ENCODE assay signal across 13 mouse cellular contexts in the genomic region with DNA sequence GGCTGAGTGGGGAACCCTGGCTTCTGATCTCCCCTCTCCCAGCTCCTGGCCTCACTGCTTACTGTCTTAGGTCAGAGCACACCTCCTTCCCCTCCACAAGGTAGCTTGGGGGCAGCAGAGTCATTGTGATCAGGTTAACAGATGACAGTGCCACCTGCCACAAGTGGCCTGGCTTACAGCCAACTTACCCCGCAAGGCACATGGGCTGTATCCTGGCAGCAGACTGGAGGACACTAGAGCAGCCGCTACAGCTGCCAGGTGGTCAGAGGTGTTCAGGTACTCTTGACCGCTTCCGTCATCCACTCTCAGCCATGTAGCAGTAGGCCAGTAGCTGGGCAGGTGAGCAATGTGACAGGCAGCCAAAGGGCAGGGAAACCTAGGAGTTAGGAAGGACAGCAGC. TPM values are rescaled to one million over a fixed set of nuclear protein-coding genes. Genes with fewer than 3 reads are reported as not detected.
DNase-seq lines count a peak whose midpoint lies in the region; ATAC-seq and TF ChIP-seq lines count a peak whose summit lies in the region.
"Had no signal": no experiment of that assay in that cellular context is flagged by ENCODE, and none has a peak within 500 bp of the region (broad histone marks: within the 10 kb centered on the region; RNA-seq: fewer than 3 reads in every experiment).

No protein-coding gene starts in this region.

- no peaks in the 10 kb centered on the region for H3K27me3 ChIP-seq in heart, embryonic 11.5 days (ENCODE audit: control insufficient read depth, insufficient read depth, low read length)
- no peaks in the 10 kb centered on the region for H3K27me3 ChIP-seq in lung, embryonic 16.5 days (ENCODE audit: control insufficient read depth, insufficient read depth, low read depth, low read length)
- no peaks in the 10 kb centered on the region for H3K27me3 ChIP-seq in stomach, postnatal 0 days (ENCODE audit: control insufficient read depth, insufficient read depth, low read length)
- H3K27me3 ChIP-seq: limb, embryonic 12.5 days had no signal

- 0 out of 2 replicates have a peak, but pooled peaks cover 3% of the 10 kb centered on the region for H3K36me3 ChIP-seq in heart, embryonic 11.5 days (ENCODE audit: control insufficient read depth, insufficient read depth, low read length)
- no peaks in the 10 kb centered on the region for H3K36me3 ChIP-seq in lung, embryonic 16.5 days (ENCODE audit: control insufficient read depth, insufficient read depth, low read length)
- H3K36me3 ChIP-seq in stomach, postnatal 0 days (ENCODE audit: control insufficient read depth, insufficient read depth, low read length): no peaks in the 10 kb centered on the region
- H3K36me3 ChIP-seq: limb, embryonic 12.5 days had no signal

- no peak for TF ChIP-seq CTCF in stomach, postnatal 0 days (IDR thresholded peaks at IDR 0.05; ENCODE audit: low read depth)

- no peak overlapping the region for H3K9ac ChIP-seq in heart, embryonic 11.5 days (ENCODE audit: low read depth, low read length)
- no peak overlapping the region for H3K9ac ChIP-seq in lung, embryonic 16.5 days (ENCODE audit: low read length)
- H3K9ac ChIP-seq in stomach, postnatal 0 days (ENCODE audit: low read length): no peak overlapping the region
- H3K9ac ChIP-seq: limb, embryonic 12.5 days had no signal

- WGBS in heart, embryonic 11.5 days (ENCODE audit: insufficient replicate concordance): 73% methylated on average over 4 of the region's 4 CpGs
- WGBS in lung, embryonic 16.5 days: 52% methylated on average over 4 of the region's 4 CpGs
- WGBS in stomach, postnatal 0 days: 68% methylated on average over 4 of the region's 4 CpGs

- no peak overlapping the region for H3K4me3 ChIP-seq in heart, embryonic 11.5 days (ENCODE audit: low read depth, low read length)
- H3K4me3 ChIP-seq in lung, embryonic 16.5 days (ENCODE audit: low read length): no peak overlapping the region
- H3K4me3 ChIP-seq in stomach, postnatal 0 days (ENCODE audit: low read depth, low read length): no peak overlapping the region
- H3K4me3 ChIP-seq: limb, embryonic 12.5 days had no signal

- H3K27ac ChIP-seq in heart, embryonic 11.5 days (ENCODE audit: low read depth, low read length): 0 out of 2 replicates have a peak overlapping the region, but pooled peaks have one; percentile 10
- peak overlapping the region; percentile 58 for H3K27ac ChIP-seq in lung, embryonic 16.5 days (ENCODE audit: low read length)
- peak overlapping the region; percentile 40; the same call in 1 of the 2 replicates for H3K27ac ChIP-seq in stomach, postnatal 0 days (replicated peaks)
- H3K27ac ChIP-seq: limb, embryonic 12.5 days had no signal

- intact Hi-C loops in heart, postnatal 36 days (cut with DNase I): no loop called here

- no peak for DNase-seq in heart, postnatal 36 days
- peak; percentile 9 to 10 for DNase-seq in thymus, adult 18-20 months
- no peak for DNase-seq in thymus, postnatal 4 days
- peak; percentile 20 for DNase-seq in stomach, postnatal 0 days (ENCODE audit: low spot score)
- DNase-seq in adrenal gland, adult 2 months: no peak
- no peak for DNase-seq in embryo, embryonic 11 days
- DNase-seq: heart, postnatal 14 days had no signal

- H3K4me2 ChIP-seq in heart, embryonic 11.5 days: no peak overlapping the region
- H3K4me2 ChIP-seq in lung, embryonic 16.5 days (ENCODE audit: low read depth, low read length): no peak overlapping the region
- no peak overlapping the region for H3K4me2 ChIP-seq in stomach, postnatal 0 days (replicated peaks; ENCODE audit: low read depth)
- H3K4me2 ChIP-seq: limb, embryonic 12.5 days had no signal

- no peak for ATAC-seq in heart, embryonic 11.5 days (replicated peaks; ENCODE audit: insufficient number of reproducible peaks, low FRiP score, low TSS enrichment)
- peak; percentile 37 for ATAC-seq in lung, embryonic 16.5 days (ENCODE audit: low read depth)
- no peak for ATAC-seq in stomach, postnatal 0 days (ENCODE audit: low FRiP score, low TSS enrichment)
- ATAC-seq: forebrain, embryonic 16.5 days; midbrain, embryonic 16.5 days had no signal

- no peak for TF ChIP-seq EP300 in stomach, postnatal 0 days (optimal IDR thresholded peaks at IDR 0.05)

- no peaks in the 10 kb centered on the region for H3K9me3 ChIP-seq in heart, embryonic 11.5 days (replicated peaks; ENCODE audit: control insufficient read depth, low read length)
- H3K9me3 ChIP-seq in lung, embryonic 16.5 days (ENCODE audit: control insufficient read depth, low read length): no peaks in the 10 kb centered on the region
- no peaks in the 10 kb centered on the region for H3K9me3 ChIP-seq in stomach, postnatal 0 days (ENCODE audit: control insufficient read depth, low read length)
- H3K9me3 ChIP-seq: limb, embryonic 12.5 days had no signal

- H3K4me1 ChIP-seq in heart, embryonic 11.5 days (ENCODE audit: control insufficient read depth, insufficient read depth, low read length): peaks cover 79% of the 10 kb centered on the region
- H3K4me1 ChIP-seq in lung, embryonic 16.5 days (replicated peaks; ENCODE audit: control insufficient read depth, insufficient read depth, low read length): peaks cover 73% of the 10 kb centered on the region
- H3K4me1 ChIP-seq in stomach, postnatal 0 days (replicated peaks; ENCODE audit: control insufficient read depth, insufficient read depth): peaks cover 4% of the 10 kb centered on the region

RNA-seq across cellular contexts. Expression of a gene that starts 45.0 kb away (rescaled TPM):
- 17.3 and 18.3 TPM in 2 replicates for polyA plus RNA-seq in heart, embryonic 11.5 days (2014; fragmentation: Nextera tagmentation; extraction: Ambion mirVana)
- 1 to 10 TPM; 2.5 to 3.4 TPM for total RNA-seq in heart, postnatal 36 days (2021)
- polyA plus RNA-seq in lung, embryonic 16.5 days (2015; fragmentation: Nextera tagmentation; extraction: Ambion mirVana): 49.6 and 54.2 TPM in 2 replicates
- 57.4 and 58.8 TPM in 2 replicates for polyA plus RNA-seq in stomach, postnatal 0 days (2015; fragmentation: Nextera tagmentation; extraction: Ambion mirVana)
- 10 to 100 TPM; 43.5 to 53.9 TPM for total RNA-seq in adrenal gland, adult 2 months (2021)
- 56.8 and 62.0 TPM in 2 replicates for polyA plus RNA-seq in adrenal gland, adult 2 months (2012; rRNA removed)
- total RNA-seq: common myeloid progenitor, adult 5-6 weeks had no signal

Comparison
In these comparisons a context has a peak if more than half of its experiments do, and no peak if none do; other contexts are left out.
1. DNase-seq: peak in thymus, adult 18-20 months (2 of 2) and stomach, postnatal 0 days (single experiment); none in heart, postnatal 36 days (0 of 2), thymus, postnatal 4 days (single experiment), adrenal gland, adult 2 months (single experiment) and embryo, embryonic 11 days (single experiment).
2. Peak in every context shown above with its lines, with median percentiles within 50 percentile points of each other: H3K27ac ChIP-seq.